Mouse (Mus musculus): ENCODE results near the gene Celf1.

Gene Celf1

DNA sequence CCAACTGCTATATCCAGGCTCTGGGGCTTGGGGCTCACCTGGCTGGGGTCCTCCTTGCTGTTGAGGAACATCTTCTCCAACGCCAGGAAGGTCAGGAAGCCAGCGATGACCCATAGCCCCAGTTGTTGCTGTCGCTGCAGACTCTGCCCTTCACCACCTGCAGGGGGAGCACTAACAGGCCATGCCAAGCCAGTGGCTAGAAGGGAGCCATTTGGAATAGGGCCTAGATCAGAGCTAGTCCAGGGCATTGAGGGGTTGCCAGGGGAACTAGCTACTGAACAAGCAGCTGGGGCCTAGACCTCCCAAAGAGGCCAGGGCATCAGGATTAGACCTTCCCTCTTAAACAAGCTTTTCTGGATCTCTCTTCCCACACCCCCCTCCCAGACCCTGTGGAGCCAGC is 125.4 kb downstream of the Celf1 start:
- peak; percentile 67 for DNase-seq

GRCm38 (mm10) chr2:91066455-91066854 is 126.3 kb downstream of the Celf1 start:
- no peak for DNase-seq

GRCm38 (mm10) chr2:91068162-91068871 is 128.1 kb downstream of the Celf1 start:
- no peak for DNase-seq

DNA sequence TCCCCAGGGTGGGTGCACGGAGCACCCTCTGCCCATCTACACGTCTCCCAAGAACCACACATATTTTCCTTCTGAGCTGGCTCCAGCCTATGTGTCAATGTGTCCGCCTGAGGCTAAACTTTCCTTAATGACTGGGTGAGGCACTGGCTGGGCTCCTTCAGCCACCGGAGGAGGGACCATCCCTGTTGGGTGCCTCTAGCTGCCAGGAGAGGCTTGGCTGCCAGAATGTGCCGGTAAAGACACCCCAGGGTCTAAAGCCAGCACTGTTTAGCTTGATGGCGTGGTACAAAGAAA is 128.6 kb downstream of the Celf1 start:
- no peak for DNase-seq
